Comparison of ENCODE assay signal across 8 mouse cellular contexts in genomic region chr11:94086966-94087365, GRCm38 (mm10).
A peak's percentile ranks its signal among the peaks of the same experiment; 100 is the strongest.
DNase-seq lines count a peak whose midpoint lies in the region; ATAC-seq lines count a peak whose summit lies in the region.
"Not testable (repeated sequence)": the region's sequence is repeated elsewhere in the genome, so short reads cannot be mapped to it uniquely, and the experiment has no call there.

No protein-coding gene starts in this region.

- peak; percentile 72 for ATAC-seq in frontal cortex, adult (ENCODE audit: low TSS enrichment)
- not testable (repeated sequence) for ATAC-seq in hindbrain, embryonic 14.5 days (ENCODE audit: low FRiP score)

- peak; percentile 80 for DNase-seq in CD4-positive helper T cell, adult 2 months (ENCODE audit: low read depth, low spot score)
- DNase-seq in WW6 (ENCODE audit: low read depth, low spot score), result peak; percentile 50
- DNase-seq in cerebellum, adult 9-10 months, result peak; percentile 78
- DNase-seq in hindbrain, embryonic 14.5 days (ENCODE audit: low spot score), result peak; percentile 80
- peak; percentile 74 for DNase-seq in layer of hippocampus, adult 9-10 months (ENCODE audit: low spot score)
- DNase-seq in lung, postnatal 36 days, result peak; percentile 90
- DNase-seq in skeletal muscle tissue, adult 2 months (ENCODE audit: low read depth, low spot score), result peak; percentile 65

- H3K4me1 ChIP-seq in hindbrain, embryonic 14.5 days (replicated peaks; ENCODE audit: control insufficient read depth, insufficient read depth, low read length), result not testable (repeated sequence)

- H3K9me3 ChIP-seq in hindbrain, embryonic 14.5 days (ENCODE audit: control insufficient read depth, low read length), result not testable (repeated sequence)

- H3K9ac ChIP-seq in hindbrain, embryonic 14.5 days, result not testable (repeated sequence)

- not testable (repeated sequence) for H3K4me2 ChIP-seq in hindbrain, embryonic 14.5 days (replicated peaks)

- H3K4me3 ChIP-seq in hindbrain, embryonic 14.5 days (replicated peaks; ENCODE audit: low read length), result not testable (repeated sequence)

- WGBS in hindbrain, embryonic 14.5 days, result 80% methylated on average over 2 of the region's 2 CpGs

- H3K27ac ChIP-seq in hindbrain, embryonic 14.5 days, result not testable (repeated sequence)

- peaks cover 96% of the 10 kb centered on the region for H3K36me3 ChIP-seq in hindbrain, embryonic 14.5 days (replicated peaks; ENCODE audit: control insufficient read depth, insufficient read depth)

- H3K27me3 ChIP-seq in hindbrain, embryonic 14.5 days (ENCODE audit: control insufficient read depth, insufficient read depth, low read length), result not testable (repeated sequence)
